In the genomic region with DNA sequence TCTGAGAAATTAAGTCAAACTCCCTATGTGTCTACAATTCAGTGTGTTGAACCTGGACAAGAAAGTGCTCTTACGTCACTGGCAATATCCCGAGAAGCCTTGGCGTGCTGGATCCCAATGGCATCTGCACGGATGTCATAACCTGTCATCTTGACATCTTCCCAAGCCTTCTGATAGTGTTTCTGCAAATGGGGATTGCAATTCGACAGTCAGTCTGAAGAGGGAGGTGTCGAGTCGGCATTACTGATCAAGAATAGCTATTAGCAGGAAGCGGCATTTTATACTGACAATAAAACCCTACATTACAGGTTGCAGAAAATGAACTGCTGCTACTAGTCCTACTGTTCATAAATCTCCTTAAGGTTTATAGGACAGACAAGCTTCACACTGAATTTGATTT, we compare ENCODE assay signal across 8 mouse cellular contexts.
DNase-seq lines count a peak whose midpoint lies in the region; ATAC-seq and TF ChIP-seq lines count a peak whose summit lies in the region.
"Had no signal": no experiment of that assay in that cellular context is flagged by ENCODE, and none has a peak within 500 bp of the region (broad histone marks: within the 10 kb centered on the region; RNA-seq: fewer than 3 reads in every experiment).

No protein-coding gene starts in this region.

- H3K4me2 ChIP-seq in limb, embryonic 11.5 days (ENCODE audit: low read depth, severe bottlenecking), result no peak overlapping the region
- H3K4me2 ChIP-seq in hindbrain, postnatal 0 days (ENCODE audit: low read depth, low read length), result no peak overlapping the region
- H3K4me2 ChIP-seq: midbrain, embryonic 12.5 days had no signal

- no peaks in the 10 kb centered on the region for H3K36me3 ChIP-seq in limb, embryonic 11.5 days (ENCODE audit: control insufficient read depth, insufficient read depth, low read length)
- H3K36me3 ChIP-seq in limb, embryonic 10.5 days, result no peaks in the 10 kb centered on the region
- H3K36me3 ChIP-seq in hindbrain, postnatal 0 days (ENCODE audit: insufficient read depth, low read length), result no peaks in the 10 kb centered on the region
- H3K36me3 ChIP-seq: midbrain, embryonic 12.5 days had no signal

- H3K9ac ChIP-seq in limb, embryonic 11.5 days (ENCODE audit: low read length), result no peak overlapping the region
- H3K9ac ChIP-seq in hindbrain, postnatal 0 days (replicated peaks; ENCODE audit: low read length), result no peak overlapping the region
- H3K9ac ChIP-seq: midbrain, embryonic 12.5 days had no signal

- no peak overlapping the region for H3K4me3 ChIP-seq in limb, embryonic 11.5 days (ENCODE audit: low read depth, low read length)
- H3K4me3 ChIP-seq in limb, embryonic 10.5 days, result no peak overlapping the region
- H3K4me3 ChIP-seq in hindbrain, postnatal 0 days (ENCODE audit: low read length), result no peak overlapping the region
- H3K4me3 ChIP-seq: midbrain, embryonic 12.5 days had no signal

- DNase-seq in limb, embryonic 11.5 days (ENCODE audit: low spot score), result peak; percentile 53
- no peak for DNase-seq in limb, embryonic 10.5 days (ENCODE audit: low spot score)
- peak; percentile 11 for DNase-seq in MN1 (ENCODE audit: low spot score)
- DNase-seq in cerebellum, adult 9-10 months, result peak; percentile 77
- DNase-seq in hindbrain, postnatal 0 days (ENCODE audit: low spot score), result peak; percentile 76
- DNase-seq in retina, postnatal 7 days (ENCODE audit: low read depth, low spot score), result peak; percentile 14
- no peak for DNase-seq in gastrocnemius, postnatal 25 days

- peak; percentile 73 for TF ChIP-seq CTCF in hindbrain, postnatal 0 days (IDR thresholded peaks at IDR 0.05; ENCODE audit: low read depth)

- H3K27ac ChIP-seq in limb, embryonic 11.5 days (replicated peaks; ENCODE audit: low read depth, low read length), result no peak overlapping the region
- H3K27ac ChIP-seq in limb, embryonic 10.5 days, result no peak overlapping the region
- H3K27ac ChIP-seq in hindbrain, postnatal 0 days, result no peak overlapping the region
- H3K27ac ChIP-seq: midbrain, embryonic 12.5 days had no signal

- no peaks in the 10 kb centered on the region for H3K27me3 ChIP-seq in limb, embryonic 11.5 days (ENCODE audit: control insufficient read depth, insufficient read depth, low read length)
- no peaks in the 10 kb centered on the region for H3K27me3 ChIP-seq in limb, embryonic 10.5 days (ENCODE audit: low read depth, poor library complexity, severe bottlenecking)
- no peaks in the 10 kb centered on the region for H3K27me3 ChIP-seq in hindbrain, postnatal 0 days (ENCODE audit: insufficient read depth, low read length)
- H3K27me3 ChIP-seq: midbrain, embryonic 12.5 days had no signal

- 57% methylated on average over 8 of the region's 8 CpGs for WGBS in limb, embryonic 11.5 days
- WGBS in limb, embryonic 10.5 days, result 58% methylated on average over 8 of the region's 8 CpGs
- WGBS in hindbrain, postnatal 0 days, result 39% methylated on average over 8 of the region's 8 CpGs

- H3K9me3 ChIP-seq in limb, embryonic 11.5 days (ENCODE audit: control insufficient read depth, low read length), result no peaks in the 10 kb centered on the region
- no peaks in the 10 kb centered on the region for H3K9me3 ChIP-seq in limb, embryonic 10.5 days (replicated peaks)
- H3K9me3 ChIP-seq in hindbrain, postnatal 0 days (ENCODE audit: low read length), result no peaks in the 10 kb centered on the region
- H3K9me3 ChIP-seq: midbrain, embryonic 12.5 days had no signal

- H3K4me1 ChIP-seq in limb, embryonic 11.5 days (ENCODE audit: control insufficient read depth, insufficient read depth, low read length), result no peaks in the 10 kb centered on the region
- no peaks in the 10 kb centered on the region for H3K4me1 ChIP-seq in limb, embryonic 10.5 days
- H3K4me1 ChIP-seq in hindbrain, postnatal 0 days (ENCODE audit: insufficient read depth, low read length), result no peaks in the 10 kb centered on the region
- H3K4me1 ChIP-seq: midbrain, embryonic 12.5 days had no signal

- no peak for ATAC-seq in limb, embryonic 11.5 days (ENCODE audit: insufficient number of reproducible peaks, low FRiP score, low TSS enrichment, low read depth)
- ATAC-seq in hindbrain, postnatal 0 days, result peak; percentile 51

Comparison
In these comparisons a context has a peak if more than half of its experiments do, and no peak if none do; other contexts are left out.
1. DNase-seq: peak in limb, embryonic 11.5 days (single experiment), MN1 (single experiment), cerebellum, adult 9-10 months (single experiment), hindbrain, postnatal 0 days (single experiment) and retina, postnatal 7 days (single experiment); none in limb, embryonic 10.5 days (single experiment) and gastrocnemius, postnatal 25 days (single experiment).